Mouse (Mus musculus) cerebellum, adult 2 months (tissue): ENCODE measurements around the gene Tsen54.

Experiments
- CTCF ChIP-seq: fragments of 200-500 bp; IDR thresholded peaks from 2 replicates; pipeline ENCODE4 v1.5.1; 2011; ENCODE audit warnings: low read depth, mild to moderate bottlenecking, control low read depth, low read length, moderate library complexity, borderline replicate concordance; ENCODE audit not compliant: insufficient read depth
- POLR2A ChIP-seq: fragments of 200-500 bp; IDR thresholded peaks from 2 replicates; pipeline ENCODE4 v1.6.1; 2011; ENCODE audit warnings: low read length, control low read depth, borderline replicate concordance; ENCODE audit not compliant: insufficient read depth

DNA sequence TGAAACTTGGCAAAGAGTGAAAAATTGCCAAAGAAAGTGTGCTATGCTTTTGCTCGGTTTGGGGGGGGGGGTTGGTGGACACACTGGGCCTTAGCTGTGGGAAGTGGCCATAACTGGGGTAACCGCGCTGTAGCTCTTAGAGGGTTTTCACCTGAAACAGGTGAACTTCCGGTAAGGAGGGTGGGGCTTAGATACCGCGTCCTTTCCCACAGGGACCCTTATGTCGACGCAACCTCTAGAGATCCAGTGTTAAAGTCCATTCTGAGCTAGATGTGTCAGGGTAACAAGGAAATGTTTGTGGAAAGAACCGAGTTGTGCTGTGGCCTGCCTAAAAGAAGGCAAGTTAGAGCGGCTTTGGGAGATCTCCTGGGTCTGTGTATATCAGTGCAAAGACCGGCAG, 10.3 kb downstream of the Tsen54 start:
- TF ChIP-seq CTCF = no peak
- TF ChIP-seq POLR2A = no peak
